Mouse (Mus musculus) testis, adult 2 months (tissue): ENCODE data around the gene Zfp536.

Experiments
- CTCF ChIP-seq: fragments of 200-500 bp; IDR thresholded peaks from 2 replicates; pipeline ENCODE4 v1.5.1; 2012; ENCODE audit warnings: low read depth, mild to moderate bottlenecking, inconsistent platforms, low read length, moderate library complexity; ENCODE audit not compliant: control insufficient read depth, insufficient read depth, insufficient replicate concordance
- POLR2A ChIP-seq: fragments of 200-500 bp; IDR thresholded peaks from 2 replicates; pipeline ENCODE4 v1.6.1; 2012; ENCODE audit warnings: low read depth, mild to moderate bottlenecking, inconsistent platforms, low read length, moderate library complexity; ENCODE audit not compliant: control insufficient read depth

DNA sequence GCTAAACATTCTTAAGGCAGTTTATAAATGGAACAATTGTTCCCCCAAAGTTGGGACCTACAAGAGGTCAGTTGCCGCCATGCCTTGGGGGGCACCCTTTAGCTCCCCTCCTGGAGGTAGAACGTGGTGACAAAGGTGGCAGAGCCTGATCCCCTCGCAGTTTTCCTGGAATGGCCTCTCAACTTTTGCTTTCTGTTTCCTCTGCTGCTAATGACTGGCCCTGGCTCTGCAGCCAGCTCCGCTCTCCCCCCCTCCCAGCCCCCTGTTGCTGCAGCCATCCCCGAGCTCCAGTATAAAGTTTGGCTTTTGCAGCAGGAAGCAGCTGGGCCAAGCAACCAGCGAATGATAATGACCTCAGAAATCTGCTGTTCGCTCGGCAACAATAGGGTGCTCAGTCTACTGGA lies 210.3 kb downstream of the Zfp536 start:
- no peak for TF ChIP-seq POLR2A
- TF ChIP-seq CTCF: no peak
